Mouse (Mus musculus): ENCODE measurements at regions not wholly inside any gene's neighbourhood (a gene's known extent, or its start where the extent isn't known, plus 50 kb on each side); places are given as distances from the start of the nearest gene placed in this dataset.

GRCm38 (mm10) chr1:57664962-57665361, 109.0 kb upstream of the Spats2l start:
- DNase-seq (ENCODE audit: low read depth), result no peak

DNA sequence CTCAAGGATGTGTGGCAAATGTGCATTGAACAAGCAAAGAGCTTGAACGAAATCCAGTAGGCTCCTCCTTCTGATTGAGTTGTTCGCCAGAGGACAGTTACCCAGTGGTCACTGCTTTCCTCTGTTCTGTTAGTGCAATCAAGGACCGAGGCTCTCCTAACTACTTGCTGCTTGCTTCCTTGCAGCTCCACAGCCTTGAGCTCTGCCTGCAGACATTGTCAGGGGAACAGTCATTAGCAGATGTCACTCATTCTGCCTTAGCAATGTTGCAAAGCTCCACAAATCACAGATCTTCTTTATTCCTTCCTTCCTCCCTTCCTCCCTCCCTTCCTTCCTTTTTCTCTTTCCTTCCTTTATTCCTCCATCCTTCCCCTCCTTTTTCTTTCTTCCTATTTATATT, 108.2 kb upstream of the Spats2l start:
- DNase-seq (ENCODE audit: low read depth), result no peak

DNA sequence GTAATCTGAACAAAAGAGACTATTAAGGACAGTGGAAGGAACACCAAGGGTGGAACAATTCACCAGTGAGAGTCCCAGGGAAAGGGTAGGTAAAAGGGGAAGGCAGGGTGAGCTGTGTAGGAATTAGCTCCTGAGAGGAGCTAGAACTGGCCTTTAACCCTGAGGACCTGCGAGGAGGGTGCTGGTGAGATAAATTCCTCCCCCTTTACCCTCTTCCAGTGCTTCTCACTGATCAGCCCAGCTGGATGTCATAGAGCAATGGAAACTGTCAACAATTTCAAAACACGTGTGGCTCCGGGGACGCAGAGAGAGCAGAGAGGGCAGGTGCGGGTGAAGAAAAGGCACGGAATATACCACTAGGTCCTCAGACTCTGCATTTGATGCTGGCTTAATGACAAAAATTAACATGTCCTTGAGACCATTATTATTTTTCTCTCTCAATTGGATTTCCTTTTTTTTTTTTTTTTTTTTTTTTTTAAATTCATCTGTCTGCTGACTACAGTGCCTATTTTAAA, 107.7 kb upstream of the Spats2l start:
- no peak for DNase-seq (ENCODE audit: low read depth)

DNA sequence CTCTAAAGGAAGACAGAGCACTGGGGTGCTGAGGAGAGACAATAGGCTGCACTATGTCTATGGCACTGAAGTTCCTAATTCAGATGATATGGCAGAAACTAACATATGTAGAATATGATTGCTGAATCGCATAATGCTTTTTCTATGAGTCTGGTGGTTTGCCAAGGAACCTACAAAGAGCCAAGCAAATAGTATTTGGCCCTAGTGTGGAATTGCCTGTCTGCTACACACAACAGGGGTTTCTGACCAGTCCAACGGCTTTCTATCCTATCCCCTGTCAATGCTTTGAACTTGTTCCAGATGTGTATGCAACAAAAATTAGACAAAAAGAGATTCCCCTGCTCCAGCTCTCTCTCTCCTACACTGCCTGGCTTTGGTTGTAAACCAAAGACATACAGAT, 100.5 kb upstream of the Spats2l start:
- DNase-seq (ENCODE audit: low read depth), result no peak

DNA sequence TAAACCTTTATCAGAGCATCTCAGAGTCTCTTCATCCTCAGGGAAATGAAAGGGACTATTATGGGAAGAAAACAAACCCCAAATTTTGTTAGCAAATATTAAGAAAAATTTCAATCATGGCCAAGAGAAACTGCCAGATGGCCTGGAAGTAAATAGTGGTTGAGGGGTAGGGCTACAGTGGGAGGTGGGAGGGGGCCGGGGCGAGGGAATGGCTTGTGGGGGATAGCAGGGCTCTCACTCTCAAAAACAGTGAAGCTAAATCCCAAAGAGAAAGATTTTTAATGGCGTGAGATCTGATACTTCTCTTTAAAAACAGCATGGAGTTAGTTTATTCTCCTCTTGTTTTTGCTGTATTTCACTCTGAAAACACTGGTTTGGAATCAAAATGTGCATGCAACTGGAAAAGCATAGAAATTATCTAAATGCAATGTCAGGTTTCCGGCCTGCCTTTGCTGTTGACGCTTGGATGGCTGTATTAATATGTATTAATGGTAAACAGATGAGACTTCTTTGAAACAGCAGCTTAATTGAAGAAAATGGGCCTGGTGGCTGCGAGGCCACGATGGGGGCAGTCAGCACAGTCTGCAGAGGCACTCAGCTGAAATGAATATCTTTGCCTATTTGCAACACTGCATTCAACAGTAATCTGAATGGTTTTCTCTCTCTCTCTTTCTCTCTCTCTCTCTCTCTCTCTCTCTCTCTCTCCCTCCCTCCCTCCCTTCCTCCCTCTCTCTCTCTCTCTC, 99.8 kb upstream of the Spats2l start:
- DNase-seq (ENCODE audit: low read depth), result no peak

DNA sequence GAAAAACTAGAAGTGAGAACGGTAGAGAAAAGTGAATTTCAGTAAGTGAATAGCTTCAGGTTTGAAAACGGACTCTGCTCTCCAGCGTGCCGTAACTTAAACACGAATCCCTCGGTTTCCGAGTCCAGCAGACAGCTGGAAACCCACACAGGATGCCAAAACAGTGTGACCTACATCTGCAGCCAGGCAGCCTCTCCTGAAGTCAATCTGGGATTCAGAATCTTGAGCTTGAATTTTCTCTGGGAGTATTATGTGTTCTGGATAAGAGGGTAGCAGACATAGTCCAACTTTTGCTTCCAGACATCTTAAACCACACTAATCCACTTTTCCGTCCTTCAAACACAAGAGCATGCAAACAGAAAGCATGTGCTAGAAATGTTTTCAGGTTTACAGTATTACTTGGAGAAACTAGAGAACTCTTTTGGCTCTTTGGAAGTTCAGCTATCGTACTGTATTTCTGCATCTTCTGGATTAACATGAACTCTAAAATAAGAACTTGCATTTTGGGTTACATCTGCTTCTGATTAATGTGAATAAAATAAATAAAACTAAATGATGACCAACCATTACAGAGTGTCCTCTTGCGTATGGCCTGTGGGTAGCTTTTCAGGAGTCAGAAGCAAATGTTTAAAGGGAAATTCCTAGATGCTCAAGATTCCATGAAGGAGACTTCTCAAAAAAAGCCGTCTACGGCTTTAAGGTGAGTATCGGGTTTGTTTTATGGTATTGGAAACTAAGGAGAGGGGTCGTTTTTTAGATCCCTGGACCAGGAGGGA, 89.4 kb upstream of the Spats2l start:
- DNase-seq (ENCODE audit: low read depth), result no peak

- no peak for DNase-seq (ENCODE audit: low read depth)
These were observed 84.7 kb upstream of the Spats2l start for GRCm38 (mm10) chr1:57689253-57689652.

GRCm38 (mm10) chr1:57707906-57708305, 66.1 kb upstream of the Spats2l start:
- no peak for DNase-seq (ENCODE audit: low read depth)

DNA sequence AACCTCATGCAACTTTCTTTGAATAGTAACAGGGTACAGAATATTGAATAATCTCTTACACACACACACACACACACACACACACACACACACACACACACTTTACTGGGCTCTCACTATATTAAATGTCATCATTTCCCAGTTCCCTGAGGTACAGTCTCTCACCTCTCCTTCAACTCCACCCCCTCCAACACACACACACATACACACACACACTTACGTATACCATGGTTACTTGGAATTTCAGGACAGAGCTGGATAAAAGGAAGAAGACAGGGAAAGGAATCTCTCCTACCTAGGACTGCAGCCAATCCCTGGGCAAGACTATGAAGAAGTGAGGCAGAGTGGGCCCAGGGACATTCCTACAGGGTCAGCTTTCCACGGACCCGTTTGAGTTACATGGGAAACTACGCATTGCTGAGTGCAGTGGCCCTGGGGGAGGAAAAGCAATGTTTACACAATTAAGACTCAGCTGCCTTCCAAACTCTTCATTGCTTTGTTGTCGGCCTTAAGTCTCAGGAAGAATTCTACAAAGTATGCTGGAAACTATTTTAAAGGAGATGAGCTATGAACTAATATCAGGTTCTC, 61.0 kb upstream of the Spats2l start:
- no peak for DNase-seq (ENCODE audit: low read depth)

DNA sequence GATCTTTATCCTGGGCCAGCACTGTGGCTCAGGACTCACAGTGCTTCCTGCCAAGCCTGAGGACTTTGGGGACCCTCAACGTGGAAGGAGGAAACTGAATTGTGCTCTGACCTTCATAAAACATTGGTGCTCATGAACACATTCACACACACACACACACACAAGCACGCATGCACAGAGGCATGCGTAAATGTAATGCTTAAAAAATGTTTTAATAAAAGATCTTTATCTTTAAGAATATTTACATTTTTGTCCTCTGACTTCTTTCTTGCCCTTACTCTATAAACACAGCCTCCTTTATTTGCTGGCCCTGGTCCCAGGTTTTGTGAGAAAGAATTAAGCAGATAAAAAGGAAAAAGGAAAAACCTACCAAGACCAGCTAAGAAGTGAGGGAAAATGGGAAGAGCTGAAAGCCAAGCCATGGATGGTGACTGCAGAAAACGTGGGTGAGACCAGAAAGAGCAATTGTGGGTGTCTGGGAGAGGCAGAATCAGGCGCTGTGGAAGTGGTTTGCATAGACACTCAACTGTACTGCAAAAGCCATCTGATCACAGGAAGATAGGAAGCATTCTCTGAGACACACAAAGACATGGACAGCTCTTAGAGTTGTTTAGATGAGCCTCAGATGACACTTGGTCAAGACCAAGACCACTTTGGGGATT, 56.7 kb upstream of the Spats2l start:
- DNase-seq (ENCODE audit: low read depth), result no peak

DNA sequence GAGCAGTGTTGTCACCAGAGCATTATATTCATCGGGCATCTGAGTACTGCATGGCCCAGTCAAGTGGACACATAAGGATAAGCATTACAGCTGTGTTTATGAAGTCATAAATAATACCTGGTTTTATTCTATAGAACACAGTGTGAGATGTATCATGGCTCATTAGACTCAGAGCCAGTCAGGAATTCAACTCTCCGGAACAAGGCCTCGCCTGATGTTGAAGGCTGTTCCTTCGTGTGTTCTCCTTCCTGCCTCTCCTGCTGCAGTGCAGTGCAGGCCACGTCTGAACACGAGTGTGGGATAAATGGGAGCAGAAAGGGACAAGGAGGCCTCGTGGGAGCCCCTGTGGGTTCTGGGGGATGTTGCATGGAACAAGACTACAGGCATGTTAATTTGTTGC, 55.6 kb upstream of the Spats2l start:
- DNase-seq (ENCODE audit: low read depth), result no peak

All from 416B (cell line).